Mouse (Mus musculus) liver, embryonic 12.5 days (tissue): ENCODE data around the gene Esrrb. TPM values are rescaled to one million over a fixed set of nuclear protein-coding genes. Genes with fewer than 3 reads are reported as not detected.
A peak's percentile ranks its signal among the peaks of the same experiment; 100 is the strongest.

ENCODE experiments used
- ATAC-seq: fragments of 200-750 bp; cut with Nextera tagmentation; 2 replicates; pipeline ENCODE4 v1.8.0; 2017; ENCODE audit warnings: moderate number of reproducible peaks, mild to moderate bottlenecking, moderate library complexity
- H3K27ac ChIP-seq: fragments of 300-500 bp; sonication (generic); 2 replicates; pipeline ENCODE4 v1.5.1; 2016; ENCODE audit warnings: mild to moderate bottlenecking
- H3K27me3 ChIP-seq: fragments of 300-500 bp; sonication (generic); replicated peaks from 2 replicates; pipeline ENCODE4 v1.6.1; 2016; ENCODE audit warnings: mild to moderate bottlenecking, moderate library complexity
- H3K36me3 ChIP-seq: fragments of 300-500 bp; sonication (generic); 2 replicates; pipeline ENCODE4 v1.6.1; 2016; ENCODE audit warnings: mild to moderate bottlenecking, moderate library complexity
- H3K4me1 ChIP-seq: fragments of 300-500 bp; sonication (generic); 2 replicates; pipeline ENCODE4 v1.6.1; 2016
- H3K4me2 ChIP-seq: fragments of 300-500 bp; sonication (generic); 2 replicates; pipeline ENCODE4 v1.6.1; 2016; ENCODE audit warnings: mild to moderate bottlenecking, moderate library complexity
- H3K4me3 ChIP-seq: fragments of 300-500 bp; sonication (generic); 2 replicates; pipeline ENCODE4 v1.5.1; 2016; ENCODE audit warnings: mild to moderate bottlenecking, moderate library complexity
- H3K9ac ChIP-seq: fragments of 300-500 bp; sonication (generic); 2 replicates; pipeline ENCODE4 v1.6.1; 2016; ENCODE audit warnings: mild to moderate bottlenecking, moderate library complexity
- H3K9me3 ChIP-seq: fragments of 300-500 bp; sonication (generic); replicated peaks from 2 replicates; pipeline ENCODE4 v1.6.1; 2016; ENCODE audit warnings: mild to moderate bottlenecking, moderate library complexity
- WGBS: fragments of 180-500 bp; shearing (Covaris S2); methylation state at CpG from one replicate; pipeline ENCODE4 v1.1.7; 2016; ENCODE audit not compliant: insufficient replicate concordance; 5-methylcytosine and 5-hydroxymethylcytosine counted together
- polyA plus RNA-seq: library from polyadenylated mRNA; unstranded; fragments of >200 nt; fragmentation: Nextera tagmentation; extraction: Ambion mirVana; gene quantifications from 2 replicates; pipeline ENCODE4 v1.2.1, GENCODE M21; 2016

Esrrb gene
- polyA plus RNA-seq, 1 experiment from 2014 or later: 0.07 TPM

DNA sequence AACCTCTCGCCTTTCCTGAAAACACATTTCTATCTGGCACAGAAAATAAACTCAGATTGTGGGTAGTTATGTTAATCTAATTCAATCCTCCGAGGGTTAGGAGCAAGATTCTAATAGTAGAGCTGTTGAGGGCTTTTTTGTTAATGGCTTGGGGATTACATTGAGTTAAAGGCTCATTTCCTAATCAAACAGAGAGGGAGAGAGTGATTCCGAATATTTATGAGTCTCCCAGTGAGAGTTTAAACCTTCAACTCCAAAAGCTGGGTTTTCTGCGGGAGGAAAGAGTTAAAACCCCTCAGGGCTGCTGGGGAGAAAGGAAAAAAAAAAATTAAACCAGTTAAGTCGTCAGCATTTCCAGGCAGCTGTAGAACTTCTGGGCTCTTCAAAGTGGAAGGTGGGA is 3.8 kb downstream of the Esrrb start:
- H3K4me2 ChIP-seq: no peak overlapping the region
- WGBS: 12% methylated on average over 5 of the region's 5 CpGs
- H3K27me3 ChIP-seq: peaks cover 46% of the 10 kb centered on the region
- no peaks in the 10 kb centered on the region for H3K4me1 ChIP-seq
- no peak overlapping the region for H3K27ac ChIP-seq
- H3K36me3 ChIP-seq: no peaks in the 10 kb centered on the region
- ATAC-seq: no peak
- H3K4me3 ChIP-seq: no peak overlapping the region
- H3K9ac ChIP-seq: no peak overlapping the region
- no peaks in the 10 kb centered on the region for H3K9me3 ChIP-seq

- Histone ChIP-seq H3K27ac (no peak overlapping the region), H3K36me3 (no peaks in the 10 kb centered on the region), H3K4me3 (no peak overlapping the region), H3K9me3 (no peaks in the 10 kb centered on the region), H3K27me3 (peaks cover 13% of the 10 kb centered on the region), H3K9ac (no peak overlapping the region), H3K4me2 (no peak overlapping the region), H3K4me1 (no peaks in the 10 kb centered on the region)
- ATAC-seq: no peak
- WGBS: 74% methylated on average over 17 of the region's 17 CpGs
These were observed 9.9 kb downstream of the Esrrb start for GRCm38 (mm10) chr12:86370611-86371383.

DNA sequence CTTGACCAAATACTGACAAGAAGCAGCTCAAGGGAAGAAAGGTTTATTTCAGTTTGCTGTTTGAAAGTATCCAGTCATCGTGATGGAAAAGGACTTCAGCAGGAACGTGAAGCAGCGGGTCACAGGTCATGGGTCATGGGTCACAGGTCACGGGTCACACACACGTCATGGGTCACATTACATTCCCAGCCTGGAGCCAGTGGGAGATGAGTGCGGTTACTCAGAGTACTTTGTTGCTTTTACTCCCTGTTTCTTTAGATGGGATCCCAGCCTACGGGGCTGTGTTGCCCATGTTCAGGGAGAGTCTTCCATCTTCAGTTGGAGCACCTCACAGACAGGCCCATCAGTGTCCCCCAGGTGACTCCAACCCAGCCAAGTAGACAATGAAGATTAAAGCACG is 13.4 kb downstream of the Esrrb start:
- H3K9ac ChIP-seq: no peak overlapping the region
- no peak overlapping the region for H3K4me3 ChIP-seq
- 64% methylated on average over 8 of the region's 8 CpGs for WGBS
- H3K27me3 ChIP-seq: peaks cover 23% of the 10 kb centered on the region
- no peaks in the 10 kb centered on the region for H3K9me3 ChIP-seq
- no peaks in the 10 kb centered on the region for H3K36me3 ChIP-seq
- H3K4me2 ChIP-seq: no peak overlapping the region
- no peaks in the 10 kb centered on the region for H3K4me1 ChIP-seq
- ATAC-seq: no peak
- no peak overlapping the region for H3K27ac ChIP-seq

DNA sequence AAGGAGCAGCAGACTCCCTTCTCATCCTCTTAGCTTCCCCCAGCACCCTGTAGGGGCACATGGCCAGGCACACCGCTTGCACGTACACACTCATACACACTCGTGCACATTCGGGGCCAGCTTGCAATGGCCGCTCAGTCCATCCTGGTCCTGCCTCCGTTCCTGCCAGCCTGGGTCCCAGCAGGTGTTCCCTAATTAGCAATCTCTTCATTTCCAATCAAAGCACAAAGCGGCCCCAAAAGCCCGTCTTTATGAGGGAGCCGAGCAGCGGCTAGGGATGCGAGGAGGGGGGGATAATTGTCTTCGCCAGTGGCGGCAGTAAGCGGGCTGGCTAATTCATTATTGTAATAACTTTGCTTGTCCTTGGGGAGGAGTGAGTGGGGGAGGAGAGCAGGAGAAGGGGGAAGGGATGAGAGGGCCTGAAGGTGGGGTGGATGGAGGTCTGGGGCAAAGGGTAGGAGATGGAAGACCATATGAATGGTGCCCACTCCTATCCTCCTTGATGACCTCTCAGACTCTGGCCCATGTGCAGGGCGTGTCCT is 18.8 kb downstream of the Esrrb start:
- WGBS: 41% methylated on average over 15 of the region's 15 CpGs
- H3K27ac ChIP-seq: no peak overlapping the region
- no peaks in the 10 kb centered on the region for H3K9me3 ChIP-seq
- no peak overlapping the region for H3K4me2 ChIP-seq
- ATAC-seq: no peak
- no peaks in the 10 kb centered on the region for H3K36me3 ChIP-seq
- no peak overlapping the region for H3K4me3 ChIP-seq
- no peaks in the 10 kb centered on the region for H3K4me1 ChIP-seq
- H3K9ac ChIP-seq: no peak overlapping the region
- peaks cover 45% of the 10 kb centered on the region for H3K27me3 ChIP-seq

DNA sequence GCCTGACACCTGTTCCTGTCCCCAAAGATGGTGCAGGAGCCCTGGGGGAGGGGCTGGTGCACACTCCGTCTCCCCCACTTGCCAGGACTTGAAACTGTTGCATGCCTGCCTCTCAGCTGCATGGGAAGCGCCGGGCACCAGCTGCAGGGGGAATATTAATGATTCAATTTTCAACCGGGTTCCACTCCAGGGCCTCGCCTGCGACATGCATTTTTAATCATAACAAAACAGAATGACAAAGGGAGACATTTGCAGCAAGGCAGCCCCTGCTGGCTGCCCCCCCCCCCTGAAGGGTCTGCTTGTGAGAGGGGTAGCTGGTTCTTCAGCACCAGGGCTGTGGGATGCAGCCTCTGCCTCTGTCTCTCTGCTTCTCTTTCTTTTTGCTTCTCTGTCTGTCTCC is 22.9 kb downstream of the Esrrb start:
- H3K36me3 ChIP-seq: no peaks in the 10 kb centered on the region
- no peak overlapping the region for H3K27ac ChIP-seq
- no peaks in the 10 kb centered on the region for H3K9me3 ChIP-seq
- no peak overlapping the region for H3K9ac ChIP-seq
- H3K4me2 ChIP-seq: no peak overlapping the region
- H3K4me3 ChIP-seq: no peak overlapping the region
- 22% methylated on average over 6 of the region's 6 CpGs for WGBS
- peaks cover 31% of the 10 kb centered on the region for H3K27me3 ChIP-seq
- no peaks in the 10 kb centered on the region for H3K4me1 ChIP-seq
- ATAC-seq: no peak

DNA sequence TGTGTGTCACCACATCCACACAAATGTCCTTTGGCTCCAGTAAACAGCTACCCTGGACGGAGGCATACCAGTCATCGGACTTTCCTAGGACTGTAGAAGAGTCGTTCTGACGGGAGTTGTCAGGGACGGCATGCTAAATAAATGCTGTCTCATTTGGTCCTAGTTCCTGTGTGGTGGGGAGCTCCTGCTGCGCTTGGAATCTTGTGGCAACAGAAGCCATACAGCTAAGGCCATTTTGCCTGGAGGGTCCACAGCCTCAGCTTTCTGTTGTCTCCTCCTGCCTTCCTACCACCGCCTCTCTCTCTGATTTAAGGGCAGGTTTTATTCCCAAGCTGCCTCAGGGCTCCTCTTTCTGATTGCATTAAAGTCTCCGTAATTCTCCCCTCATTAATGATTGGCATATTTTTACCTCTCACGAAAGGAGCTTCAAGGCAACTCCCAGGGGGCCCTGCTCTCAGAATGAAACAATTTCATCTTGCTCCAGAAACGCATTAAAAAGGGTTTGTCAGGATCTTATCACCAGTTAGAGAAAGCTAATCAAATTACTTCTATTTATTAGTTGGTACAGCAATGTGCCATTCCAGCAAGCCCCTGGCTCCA is 26.9 kb downstream of the Esrrb start:
- H3K27ac ChIP-seq: no peak overlapping the region
- H3K9ac ChIP-seq: no peak overlapping the region
- no peaks in the 10 kb centered on the region for H3K4me1 ChIP-seq
- no peak for ATAC-seq
- 65% methylated on average over 10 of the region's 10 CpGs for WGBS
- H3K4me3 ChIP-seq: no peak overlapping the region
- no peak overlapping the region for H3K4me2 ChIP-seq
- no peaks in the 10 kb centered on the region for H3K9me3 ChIP-seq
- H3K27me3 ChIP-seq: 0 out of 2 replicates have a peak, but pooled peaks cover 10% of the 10 kb centered on the region
- no peaks in the 10 kb centered on the region for H3K36me3 ChIP-seq

GRCm38 (mm10) chr12:86394773-86395172 is 33.9 kb downstream of the Esrrb start:
- H3K27ac ChIP-seq: no peak overlapping the region
- no peak overlapping the region for H3K4me2 ChIP-seq
- WGBS: 57% methylated on average over 12 of the region's 12 CpGs
- H3K9me3 ChIP-seq: no peaks in the 10 kb centered on the region
- H3K27me3 ChIP-seq: no peaks in the 10 kb centered on the region; the same call in 1 of the 2 replicates
- no peak overlapping the region for H3K9ac ChIP-seq
- no peaks in the 10 kb centered on the region for H3K4me1 ChIP-seq
- no peaks in the 10 kb centered on the region for H3K36me3 ChIP-seq
- no peak overlapping the region for H3K4me3 ChIP-seq
- no peak for ATAC-seq

- Histone ChIP-seq H3K9ac (no peak overlapping the region), H3K4me2 (no peak overlapping the region), H3K4me3 (no peak overlapping the region), H3K36me3 (no peaks in the 10 kb centered on the region), H3K4me1 (no peaks in the 10 kb centered on the region), H3K27ac (no peak overlapping the region), H3K27me3 (no peaks in the 10 kb centered on the region; the same call in 1 of the 2 replicates), H3K9me3 (no peaks in the 10 kb centered on the region)
- WGBS: 32% methylated on average over 7 of the region's 7 CpGs
- no peak for ATAC-seq
These were observed 34.4 kb downstream of the Esrrb start for GRCm38 (mm10) chr12:86395326-86395725.

GRCm38 (mm10) chr12:86398762-86399161 is 37.8 kb downstream of the Esrrb start:
- Histone ChIP-seq H3K4me3 (no peak overlapping the region), H3K36me3 (no peaks in the 10 kb centered on the region), H3K9ac (no peak overlapping the region), H3K27me3 (peaks cover 29% of the 10 kb centered on the region), H3K9me3 (no peaks in the 10 kb centered on the region), H3K4me2 (no peak overlapping the region), H3K27ac (no peak overlapping the region), H3K4me1 (no peaks in the 10 kb centered on the region)
- ATAC-seq: no peak
- 11% methylated on average over 8 of the region's 8 CpGs for WGBS

DNA sequence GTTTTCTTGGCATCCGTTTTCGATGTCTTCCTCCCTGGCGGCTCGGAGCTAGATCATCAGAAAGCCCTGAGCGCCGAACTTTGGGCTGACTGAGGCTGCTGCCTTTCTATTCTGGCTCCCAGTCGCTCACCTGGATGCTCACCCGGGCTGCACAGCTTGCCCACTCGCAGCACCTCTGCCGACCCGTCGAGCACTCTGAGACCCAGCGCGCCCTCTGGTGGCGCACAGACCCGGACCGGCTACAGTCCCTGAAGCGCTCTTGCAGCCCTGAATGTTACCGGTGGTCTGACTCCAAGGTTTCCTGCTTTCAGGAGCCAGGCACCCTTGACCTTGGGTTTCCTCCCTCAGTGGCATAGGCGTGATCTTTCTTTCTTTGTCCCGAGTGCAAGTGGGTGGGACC is 41.8 kb downstream of the Esrrb start:
- H3K9ac ChIP-seq: no peak overlapping the region
- peak overlapping the region; percentile 35 for H3K4me2 ChIP-seq
- WGBS: 6% methylated on average over 21 of the region's 21 CpGs
- H3K4me1 ChIP-seq: no peaks in the 10 kb centered on the region
- peaks cover 42% of the 10 kb centered on the region for H3K27me3 ChIP-seq
- ATAC-seq: no peak
- H3K36me3 ChIP-seq: no peaks in the 10 kb centered on the region
- no peak overlapping the region for H3K27ac ChIP-seq
- no peak overlapping the region for H3K4me3 ChIP-seq
- H3K9me3 ChIP-seq: no peaks in the 10 kb centered on the region

- Histone ChIP-seq H3K9me3 (no peaks in the 10 kb centered on the region), H3K4me1 (no peaks in the 10 kb centered on the region), H3K9ac (no peak overlapping the region), H3K27me3 (peaks cover 93% of the 10 kb centered on the region), H3K4me2 (peak overlapping the region; percentile 64), H3K4me3 (peak overlapping the region; percentile 39), H3K27ac (no peak overlapping the region), H3K36me3 (no peaks in the 10 kb centered on the region)
- 1% methylated on average over 36 of the region's 37 CpGs for WGBS
- ATAC-seq: peak; percentile 30; the same call in 1 of the 2 replicates
These were observed 60.6 kb downstream of the Esrrb start for GRCm38 (mm10) chr12:86421490-86421904.

GRCm38 (mm10) chr12:86422166-86422910 is 61.4 kb downstream of the Esrrb start:
- H3K9ac ChIP-seq: no peak overlapping the region
- H3K27ac ChIP-seq: no peak overlapping the region
- H3K4me2 ChIP-seq: peak overlapping the region; percentile 64
- no peak for ATAC-seq
- WGBS: 3% methylated on average over 59 of the region's 59 CpGs
- H3K4me1 ChIP-seq: no peaks in the 10 kb centered on the region
- H3K9me3 ChIP-seq: no peaks in the 10 kb centered on the region
- H3K27me3 ChIP-seq: peaks cover 100% of the 10 kb centered on the region
- peak overlapping the region; percentile 39 for H3K4me3 ChIP-seq
- H3K36me3 ChIP-seq: no peaks in the 10 kb centered on the region
